Mouse (Mus musculus): Measurements from ENCODE around the gene Marcks.

DNA sequence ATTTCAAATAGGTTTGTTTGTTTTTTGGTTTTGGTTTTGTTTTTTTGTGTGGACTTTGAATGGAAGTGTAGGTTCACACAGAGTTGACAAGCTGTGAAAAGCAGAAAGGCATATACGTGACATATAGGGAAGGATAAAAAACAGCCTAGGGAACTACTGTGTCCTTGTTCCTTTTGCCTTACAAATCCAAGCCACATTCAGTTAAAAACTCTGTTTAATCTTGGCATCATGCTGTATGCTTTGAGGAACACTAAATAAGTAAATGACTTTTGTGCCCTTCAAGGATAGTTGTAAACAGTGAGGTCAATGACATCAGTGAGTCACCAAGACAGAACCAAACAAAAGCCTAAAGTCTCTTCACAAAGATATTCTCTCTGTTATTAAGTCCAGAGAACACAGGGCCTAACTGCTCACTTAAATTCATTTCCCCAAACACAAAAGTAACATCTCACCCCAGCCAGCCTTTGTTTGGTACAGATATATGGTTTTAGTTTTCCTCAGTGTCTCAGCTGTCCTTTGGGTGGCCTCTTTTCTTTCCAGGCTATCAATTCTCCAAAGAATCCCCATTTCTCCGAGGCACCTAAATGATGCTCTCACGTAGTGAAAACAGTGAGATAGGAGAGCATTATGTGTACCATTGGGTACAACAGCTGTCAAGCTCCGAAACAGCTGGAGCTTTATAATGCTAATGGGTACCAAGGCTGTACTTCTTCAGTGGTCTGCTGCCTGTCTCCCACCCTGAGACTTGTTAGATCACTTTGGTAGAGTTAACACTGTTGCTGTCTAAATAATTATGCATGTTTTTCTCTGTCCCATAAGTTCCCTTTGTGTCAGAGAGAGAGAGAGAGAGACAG lies 36.3 kb downstream of the Marcks start:
- no peak for TF ChIP-seq CTCF (IDR thresholded peaks at IDR 0.05; ENCODE audit: insufficient read depth, low read depth, low read length)
- TF ChIP-seq POLR2A (IDR thresholded peaks at IDR 0.05; ENCODE audit: insufficient read depth, low read depth, low read length): no peak
